Mouse (Mus musculus): Measurements from ENCODE around the gene Zfp605.
A peak's percentile ranks its signal among the peaks of the same experiment; 100 is the strongest.
"Not testable (repeated sequence)": the region's sequence is repeated elsewhere in the genome, so short reads cannot be mapped to it uniquely, and the experiment has no call there.

Gene Zfp605

GRCm38 (mm10) chr5:110107581-110108304 lies 2.1 kb upstream of the Zfp605 start, which contains the start of gene Gtpbp6:
Gene Gtpbp6, minus strand, starts transcription at chr5:110108197.
- peak; percentile 93 for DNase-seq (ENCODE audit: low spot score)

- DNase-seq (ENCODE audit: low spot score), result no peak
These were observed 1.6 kb upstream of the Zfp605 start for GRCm38 (mm10) chr5:110108305-110108628.

GRCm38 (mm10) chr5:110122380-110122779 lies 12.5 kb downstream of the Zfp605 start:
- DNase-seq (ENCODE audit: low spot score), result not testable (repeated sequence)

- DNase-seq (ENCODE audit: low spot score), result peak; percentile 99
These were observed 25.6 kb downstream of the Zfp605 start, which contains the start of gene Chfr for GRCm38 (mm10) chr5:110135293-110136086. Gene Chfr, plus strand, starts transcription at chr5:110135842.

- no peak for DNase-seq (ENCODE audit: low spot score)
These were observed 26.2 kb downstream of the Zfp605 start for GRCm38 (mm10) chr5:110136087-110136464.

GRCm38 (mm10) chr5:110137816-110138215 lies 27.9 kb downstream of the Zfp605 start:
- DNase-seq (ENCODE audit: low spot score), result no peak

GRCm38 (mm10) chr5:110139325-110139724 lies 29.4 kb downstream of the Zfp605 start:
- no peak for DNase-seq (ENCODE audit: low spot score)

GRCm38 (mm10) chr5:110140424-110140823 lies 30.5 kb downstream of the Zfp605 start:
- DNase-seq (ENCODE audit: low spot score), result no peak

- DNase-seq (ENCODE audit: low spot score), result no peak
These were observed 32.4 kb downstream of the Zfp605 start for GRCm38 (mm10) chr5:110142309-110142708.

- DNase-seq (ENCODE audit: low spot score), result no peak
These were observed 33.1 kb downstream of the Zfp605 start for GRCm38 (mm10) chr5:110143007-110143406.

GRCm38 (mm10) chr5:110169374-110169773 lies 59.5 kb downstream of the Zfp605 start:
- no peak for DNase-seq (ENCODE audit: low spot score)

GRCm38 (mm10) chr5:110176362-110177020 lies 66.6 kb downstream of the Zfp605 start, which contains the start of gene Golga3:
Gene Golga3, plus strand, starts transcription at chr5:110176701.
- peak; percentile 87 for DNase-seq (ENCODE audit: low spot score)

GRCm38 (mm10) chr5:110177021-110177420 lies 67.1 kb downstream of the Zfp605 start:
- peak; percentile 7 for DNase-seq (ENCODE audit: low spot score)

- DNase-seq (ENCODE audit: low spot score), result no peak
These were observed 68.7 kb downstream of the Zfp605 start for GRCm38 (mm10) chr5:110178628-110179027.

Measured in left cerebral cortex, adult 11 months (tissue).